Mouse (Mus musculus): ENCODE measurements around the gene C1qtnf2. TPM values are rescaled to one million over a fixed set of nuclear protein-coding genes. Genes with fewer than 3 reads are reported as not detected.
A peak's percentile ranks its signal among the peaks of the same experiment; 100 is the strongest.

Gene C1qtnf2
- polyA plus RNA-seq, 1 experiment from 2014 or later = 3.9 TPM

DNA sequence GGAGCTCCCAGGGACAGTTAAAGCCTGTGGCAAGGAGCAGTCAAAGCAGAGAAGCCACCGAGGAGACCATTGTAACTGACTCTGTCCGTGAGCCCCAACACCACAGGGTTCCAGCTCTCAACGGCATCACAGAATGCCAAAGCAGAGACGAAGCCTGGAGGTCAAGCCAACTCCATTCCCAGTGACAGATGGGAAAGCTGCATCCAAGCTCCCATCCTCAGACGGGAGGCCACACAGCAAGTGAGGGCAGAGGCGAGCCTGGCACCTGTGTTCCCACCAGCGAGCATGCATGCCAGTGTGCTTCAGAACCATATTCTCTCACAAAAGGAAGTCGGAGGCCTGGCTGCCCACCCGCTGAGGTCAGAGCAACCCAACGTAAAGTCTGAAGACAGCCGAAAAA, 43.6 kb downstream of the C1qtnf2 start:
- Histone ChIP-seq H3K27ac (no peak overlapping the region), H3K27me3 (no peaks in the 10 kb centered on the region), H3K36me3 (no peaks in the 10 kb centered on the region), H3K9me3 (no peaks in the 10 kb centered on the region), H3K9ac (replicated peaks) (no peak overlapping the region), H3K4me1 (replicated peaks) (no peaks in the 10 kb centered on the region), H3K4me2 (replicated peaks) (no peak overlapping the region), H3K4me3 (replicated peaks) (no peak overlapping the region)
- no peak for ATAC-seq
- 72% methylated on average over 11 of the region's 11 CpGs for WGBS

- Histone ChIP-seq H3K9me3 (no peaks in the 10 kb centered on the region), H3K27ac (no peak overlapping the region), H3K4me2 (replicated peaks) (no peak overlapping the region), H3K4me1 (replicated peaks) (no peaks in the 10 kb centered on the region), H3K4me3 (replicated peaks) (no peak overlapping the region), H3K27me3 (no peaks in the 10 kb centered on the region), H3K36me3 (no peaks in the 10 kb centered on the region), H3K9ac (replicated peaks) (no peak overlapping the region)
- no peak for ATAC-seq
Measured at GRCm38 (mm10) chr11:43518086-43518485, 44.0 kb downstream of the C1qtnf2 start.

GRCm38 (mm10) chr11:43518821-43519220, 44.7 kb downstream of the C1qtnf2 start:
- ATAC-seq = no peak
- no peaks in the 10 kb centered on the region for H3K27me3 ChIP-seq
- H3K27ac ChIP-seq = no peak overlapping the region
- H3K4me1 ChIP-seq (replicated peaks) = no peaks in the 10 kb centered on the region
- H3K9ac ChIP-seq (replicated peaks) = no peak overlapping the region
- no peak overlapping the region for H3K4me2 ChIP-seq (replicated peaks)
- no peaks in the 10 kb centered on the region for H3K36me3 ChIP-seq
- no peak overlapping the region for H3K4me3 ChIP-seq (replicated peaks)
- no peaks in the 10 kb centered on the region for H3K9me3 ChIP-seq

GRCm38 (mm10) chr11:43520521-43520920, 46.4 kb downstream of the C1qtnf2 start:
- Histone ChIP-seq H3K27ac (no peak overlapping the region), H3K27me3 (no peaks in the 10 kb centered on the region), H3K9ac (replicated peaks) (no peak overlapping the region), H3K36me3 (no peaks in the 10 kb centered on the region), H3K9me3 (no peaks in the 10 kb centered on the region), H3K4me2 (replicated peaks) (no peak overlapping the region), H3K4me3 (replicated peaks) (no peak overlapping the region), H3K4me1 (replicated peaks) (no peaks in the 10 kb centered on the region)
- 80% methylated on average over 3 of the region's 3 CpGs for WGBS
- ATAC-seq = no peak

DNA sequence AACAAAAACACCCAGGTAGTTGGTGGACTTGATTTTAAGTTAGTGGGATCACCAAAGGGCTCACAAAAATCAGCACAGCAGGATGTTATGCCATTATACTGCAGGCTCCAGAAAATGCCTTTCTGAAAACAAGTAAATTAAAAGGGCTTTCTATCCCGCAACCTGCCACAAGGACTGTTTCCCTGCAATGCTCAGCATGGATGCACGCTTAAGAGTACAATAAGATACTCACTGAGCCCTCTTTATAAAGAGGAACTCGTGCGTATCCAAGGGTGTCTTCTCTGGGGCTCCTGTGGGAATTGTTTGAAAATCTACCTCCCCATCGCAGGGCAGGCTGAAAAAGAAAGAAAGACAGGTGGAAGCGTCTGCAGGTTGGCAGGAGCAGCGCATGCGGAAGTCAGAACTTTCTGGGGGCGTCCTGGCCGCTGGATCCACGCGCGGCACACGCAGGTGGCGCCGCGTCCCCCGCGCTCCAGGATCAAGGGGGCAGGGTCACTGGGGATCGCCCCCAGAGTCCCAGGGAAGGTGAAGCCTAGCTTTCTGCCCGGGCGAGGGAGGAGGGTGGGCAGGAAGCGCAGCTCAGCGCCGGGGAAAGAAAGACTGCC, 54.1 kb downstream of the C1qtnf2 start:
- H3K4me3 ChIP-seq (replicated peaks) = peak overlapping the region; percentile 82
- peak overlapping the region; percentile 91 for H3K4me2 ChIP-seq (replicated peaks)
- H3K36me3 ChIP-seq = peaks cover 2% of the 10 kb centered on the region; the same call in 1 of the 2 replicates
- peak; percentile 65 for ATAC-seq
- peak overlapping the region; percentile 88 for H3K9ac ChIP-seq (replicated peaks)
- H3K27ac ChIP-seq = peak overlapping the region; percentile 87
- H3K9me3 ChIP-seq = no peaks in the 10 kb centered on the region
- H3K27me3 ChIP-seq = no peaks in the 10 kb centered on the region
- WGBS = 1% methylated on average over 24 of the region's 25 CpGs
- H3K4me1 ChIP-seq (replicated peaks) = peaks cover 31% of the 10 kb centered on the region

GRCm38 (mm10) chr11:43528683-43529499, 54.8 kb downstream of the C1qtnf2 start, which contains the start of gene Ccnjl:
TSS of gene Ccnjl (plus strand) at chr11:43528784.
- peak within 1 kb of the TSS; percentile 88 for H3K9ac ChIP-seq (replicated peaks)
- peak; percentile 90 for ATAC-seq
- no peaks in the 10 kb centered on the region for H3K9me3 ChIP-seq
- H3K4me1 ChIP-seq (replicated peaks) = peaks cover 31% of the 10 kb centered on the region
- under 1% methylated on average over 77 of the region's 79 CpGs for WGBS
- H3K4me3 ChIP-seq (replicated peaks) = peak within 1 kb of the TSS; percentile 82
- H3K36me3 ChIP-seq = peaks cover 7% of the 10 kb centered on the region; the same call in 1 of the 2 replicates
- H3K27ac ChIP-seq = peak within 1 kb of the TSS; percentile 87
- peak within 1 kb of the TSS; percentile 91 for H3K4me2 ChIP-seq (replicated peaks)
- no peaks in the 10 kb centered on the region for H3K27me3 ChIP-seq

- Histone ChIP-seq H3K4me2 (replicated peaks) (peak overlapping the region; percentile 91), H3K9me3 (no peaks in the 10 kb centered on the region), H3K4me1 (replicated peaks) (peaks cover 31% of the 10 kb centered on the region), H3K27me3 (no peaks in the 10 kb centered on the region), H3K4me3 (replicated peaks) (peak overlapping the region; percentile 82), H3K27ac (no peak overlapping the region), H3K36me3 (peaks cover 16% of the 10 kb centered on the region), H3K9ac (replicated peaks) (peak overlapping the region; percentile 28; the same call in 1 of the 2 replicates)
- ATAC-seq = no peak
- WGBS = 9% methylated on average over 3 of the region's 3 CpGs
Measured at GRCm38 (mm10) chr11:43530043-43530442, 56.0 kb downstream of the C1qtnf2 start.

DNA sequence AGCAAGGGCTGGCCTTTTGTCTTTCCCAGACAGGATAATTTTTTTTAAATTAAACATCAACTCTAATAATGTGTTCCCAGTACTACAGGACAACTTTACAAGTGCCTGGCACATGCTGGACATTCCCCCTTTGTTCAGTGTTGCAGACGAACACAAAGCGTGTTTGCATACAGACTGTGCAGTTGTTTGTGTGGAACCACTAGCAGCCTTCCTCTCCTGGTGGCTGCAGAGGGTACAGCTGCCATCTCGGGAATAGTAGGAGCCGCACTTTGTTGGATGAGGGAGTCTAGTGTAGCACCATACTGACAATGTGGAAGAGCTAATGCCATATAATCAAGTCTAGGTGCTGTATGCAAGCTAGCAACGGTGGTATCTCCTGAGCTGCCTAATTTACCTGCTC, 57.5 kb downstream of the C1qtnf2 start:
- H3K4me3 ChIP-seq (replicated peaks) = no peak overlapping the region
- H3K27ac ChIP-seq = no peak overlapping the region; the same call in 1 of the 2 replicates
- peaks cover 21% of the 10 kb centered on the region for H3K36me3 ChIP-seq
- H3K9ac ChIP-seq (replicated peaks) = peak overlapping the region; percentile 33; the same call in 1 of the 2 replicates
- no peaks in the 10 kb centered on the region for H3K9me3 ChIP-seq
- WGBS = 45% methylated on average over 5 of the region's 5 CpGs
- peak overlapping the region; percentile 91 for H3K4me2 ChIP-seq (replicated peaks)
- no peaks in the 10 kb centered on the region for H3K27me3 ChIP-seq
- ATAC-seq = no peak
- H3K4me1 ChIP-seq (replicated peaks) = peaks cover 31% of the 10 kb centered on the region

DNA sequence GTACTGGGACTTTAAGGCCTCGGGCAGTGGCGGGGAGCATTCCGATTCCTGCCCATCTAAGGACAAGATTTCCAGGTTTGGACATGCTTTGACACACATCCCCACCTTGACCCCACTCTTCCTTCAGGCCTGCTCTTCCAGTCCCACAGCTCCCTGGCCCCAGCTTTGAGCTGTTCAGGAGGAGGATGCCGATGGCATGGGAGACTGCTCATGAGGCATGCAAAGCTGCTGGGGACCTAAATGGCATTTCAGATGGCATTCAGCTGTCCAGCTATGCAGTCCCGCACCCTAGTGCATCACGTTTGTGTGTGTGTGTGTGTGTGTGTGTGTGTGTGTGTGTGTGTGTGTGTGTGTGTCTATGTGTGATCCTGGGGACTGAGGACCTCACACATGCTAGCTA, 63.0 kb downstream of the C1qtnf2 start:
- H3K9me3 ChIP-seq = no peaks in the 10 kb centered on the region
- no peak overlapping the region for H3K9ac ChIP-seq (replicated peaks)
- H3K27me3 ChIP-seq = no peaks in the 10 kb centered on the region
- H3K4me1 ChIP-seq (replicated peaks) = peaks cover 27% of the 10 kb centered on the region
- no peak overlapping the region for H3K4me2 ChIP-seq (replicated peaks)
- WGBS = 89% methylated on average over 5 of the region's 6 CpGs
- no peak overlapping the region for H3K4me3 ChIP-seq (replicated peaks)
- no peak for ATAC-seq
- H3K27ac ChIP-seq = no peak overlapping the region
- H3K36me3 ChIP-seq = peaks cover 32% of the 10 kb centered on the region

DNA sequence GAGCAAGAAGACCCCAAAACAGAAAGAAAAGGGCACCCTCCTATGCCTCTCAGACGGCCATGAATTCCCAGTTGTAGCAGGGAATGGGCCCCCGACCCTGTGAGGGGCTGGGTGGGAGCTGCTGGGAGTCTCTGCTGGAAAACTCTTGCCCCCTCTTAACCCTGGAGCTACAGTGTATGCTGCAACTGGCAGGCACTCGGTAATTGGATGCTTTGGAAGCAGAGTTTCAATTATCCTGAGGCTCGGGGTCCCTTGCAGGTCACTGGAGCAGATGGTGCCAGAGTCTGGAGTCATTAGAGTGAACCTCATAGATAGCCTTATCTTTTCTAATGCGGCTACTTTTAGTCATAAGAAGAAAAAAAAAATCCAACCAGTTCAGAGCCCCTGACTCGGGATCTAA, 65.8 kb downstream of the C1qtnf2 start:
- H3K9ac ChIP-seq (replicated peaks) = no peak overlapping the region
- peaks cover 28% of the 10 kb centered on the region for H3K4me1 ChIP-seq (replicated peaks)
- WGBS = 24% methylated on average over 6 of the region's 6 CpGs
- H3K36me3 ChIP-seq = peaks cover 18% of the 10 kb centered on the region
- no peak overlapping the region for H3K4me3 ChIP-seq (replicated peaks)
- H3K27me3 ChIP-seq = no peaks in the 10 kb centered on the region
- ATAC-seq = peak; percentile 87
- no peaks in the 10 kb centered on the region for H3K9me3 ChIP-seq
- peak overlapping the region; percentile 69 for H3K27ac ChIP-seq
- H3K4me2 ChIP-seq (replicated peaks) = 0 out of 2 replicates have a peak overlapping the region, but pooled peaks have one; percentile 20

All from midbrain, embryonic 13.5 days (tissue).